Mouse (Mus musculus): ENCODE results near the gene Elp4.

GRCm38 (mm10) chr2:105910611-105911010, 6.2 kb upstream of the Elp4 start:
- TF ChIP-seq CTCF (IDR thresholded peaks at IDR 0.05; ENCODE audit: borderline replicate concordance, control insufficient read depth, extremely low read depth, insufficient read depth, low read length, poor library complexity) (no peak), POLR2A (IDR thresholded peaks at IDR 0.05; ENCODE audit: control insufficient read depth, extremely low read depth, insufficient read depth, low read length, poor library complexity) (no peak)
